Mouse (Mus musculus) forebrain, embryonic 10.5 days (tissue): ENCODE data around the gene Prok2. TPM values are rescaled to one million over a fixed set of nuclear protein-coding genes. Genes with fewer than 3 reads are reported as not detected.

Experiments used
- DNase-seq: peaks from one replicate; pipeline ENCODE4 v3.0.0-alpha.2; 2017; ENCODE audit warnings: low spot score; ENCODE audit errors: extremely low spot score
- H3K27ac ChIP-seq: fragments of 300-500 bp; sonication (generic); 2 replicates; pipeline ENCODE4 v1.5.1; 2016; ENCODE audit warnings: mild to moderate bottlenecking
- H3K27me3 ChIP-seq: fragments of 300-500 bp; sonication (generic); 2 replicates; pipeline ENCODE4 v1.6.1; 2016; ENCODE audit warnings: mild to moderate bottlenecking; ENCODE audit not compliant: poor library complexity, severe bottlenecking
- H3K36me3 ChIP-seq: fragments of 300-500 bp; sonication (generic); replicated peaks from 2 replicates; pipeline ENCODE4 v1.6.1; 2016; ENCODE audit warnings: mild to moderate bottlenecking, moderate library complexity
- H3K4me1 ChIP-seq: fragments of 300-500 bp; sonication (generic); 2 replicates; pipeline ENCODE4 v1.6.1; 2016
- H3K4me3 ChIP-seq: fragments of 300-500 bp; sonication (generic); 2 replicates; pipeline ENCODE4 v1.5.1; 2016; ENCODE audit warnings: mild to moderate bottlenecking, moderate library complexity
- H3K9me3 ChIP-seq: fragments of 300-500 bp; sonication (generic); 2 replicates; pipeline ENCODE4 v1.6.1; 2016; ENCODE audit warnings: mild to moderate bottlenecking, moderate library complexity
- WGBS: fragments of 180-500 bp; shearing (Covaris S2); methylation state at CpG from one replicate; pipeline ENCODE4 v1.1.7; 2016; 5-methylcytosine and 5-hydroxymethylcytosine counted together
- polyA plus RNA-seq: library from polyadenylated mRNA; unstranded; fragments of >200 nt; fragmentation: Nextera tagmentation; extraction: Ambion mirVana; gene quantifications from 2 replicates; pipeline ENCODE4 v1.2.1, GENCODE M21; 2016

Gene Prok2
- polyA plus RNA-seq, 1 experiment from 2014 or later, result 1.2 TPM

DNA sequence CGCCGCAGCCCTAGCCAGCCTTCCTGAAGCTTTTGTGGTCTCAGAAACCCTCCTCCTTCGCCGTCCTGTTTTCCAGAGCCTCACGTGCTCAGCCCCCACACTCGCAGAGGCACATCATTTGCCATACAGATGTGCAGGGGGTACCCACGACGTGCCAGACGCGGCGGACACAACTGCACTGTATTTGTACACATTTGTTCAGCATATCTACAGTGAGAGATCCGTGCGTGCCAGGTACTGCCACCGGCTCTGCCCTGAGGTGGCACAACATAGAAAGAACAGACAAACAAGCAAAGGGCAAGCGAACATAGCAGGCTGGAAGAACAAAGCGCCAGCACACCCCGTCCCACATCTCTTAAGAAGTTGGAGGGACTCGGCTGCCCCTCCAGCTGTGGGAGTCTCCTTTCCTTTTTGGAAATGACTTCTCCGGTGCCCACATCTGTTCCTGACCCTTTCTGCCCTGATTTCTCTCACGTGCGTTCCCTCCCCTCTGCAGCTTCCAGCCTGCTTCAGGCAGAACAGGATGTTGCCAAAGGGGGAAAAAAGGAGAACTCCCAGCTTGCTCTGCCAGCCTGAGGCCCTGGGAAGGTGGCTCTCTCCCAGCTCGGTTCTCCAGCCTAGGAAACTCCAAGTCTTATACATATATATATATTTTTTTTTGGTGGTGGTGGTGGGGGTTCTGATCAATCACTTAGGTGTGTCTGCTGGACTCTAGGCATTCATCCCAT is 548 bp upstream of the Prok2 start:
- peak; percentile 29 for DNase-seq
- Histone ChIP-seq H3K4me1 (peaks cover 17% of the 10 kb centered on the region), H3K4me3 (peak overlapping the region; percentile 67), H3K36me3 (no peaks in the 10 kb centered on the region), H3K9me3 (no peaks in the 10 kb centered on the region), H3K27me3 (peaks cover 85% of the 10 kb centered on the region), H3K27ac (peak overlapping the region; percentile 76)
- WGBS, result 2% methylated on average over 22 of the region's 22 CpGs

DNA sequence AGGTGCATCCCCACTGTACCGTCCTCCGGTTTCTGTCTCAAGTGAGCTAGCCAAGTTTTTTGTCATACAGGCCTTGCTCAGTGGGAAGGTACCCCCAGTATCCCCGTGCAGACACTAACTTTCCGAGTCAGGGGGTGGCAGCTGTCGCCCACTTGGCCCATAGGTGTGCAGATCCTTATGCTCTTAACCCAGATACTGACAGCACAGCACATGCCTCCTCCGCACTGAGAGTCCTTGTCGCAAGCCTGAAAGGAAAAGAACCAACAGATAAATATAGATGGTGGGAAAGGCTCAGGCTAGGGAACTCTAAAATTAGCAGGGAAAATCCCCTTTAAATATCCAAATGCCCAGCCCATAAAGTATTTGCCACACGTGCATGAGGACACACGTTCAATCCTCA is 3.8 kb downstream of the Prok2 start:
- no peak for DNase-seq
- no peak overlapping the region for H3K27ac ChIP-seq
- no peaks in the 10 kb centered on the region for H3K9me3 ChIP-seq
- H3K27me3 ChIP-seq, result peaks cover 54% of the 10 kb centered on the region
- 89% methylated on average over 9 of the region's 9 CpGs for WGBS
- no peak overlapping the region for H3K4me3 ChIP-seq
- H3K4me1 ChIP-seq, result peaks cover 17% of the 10 kb centered on the region
- H3K36me3 ChIP-seq, result no peaks in the 10 kb centered on the region

- Histone ChIP-seq H3K4me1 (peaks cover 7% of the 10 kb centered on the region), H3K36me3 (no peaks in the 10 kb centered on the region), H3K9me3 (no peaks in the 10 kb centered on the region), H3K27me3 (peaks cover 40% of the 10 kb centered on the region), H3K4me3 (no peak overlapping the region), H3K27ac (no peak overlapping the region)
- WGBS, result 91% methylated on average over 9 of the region's 9 CpGs
- no peak for DNase-seq
Measured at GRCm38 (mm10) chr6:99721032-99721431, 5.2 kb downstream of the Prok2 start.

DNA sequence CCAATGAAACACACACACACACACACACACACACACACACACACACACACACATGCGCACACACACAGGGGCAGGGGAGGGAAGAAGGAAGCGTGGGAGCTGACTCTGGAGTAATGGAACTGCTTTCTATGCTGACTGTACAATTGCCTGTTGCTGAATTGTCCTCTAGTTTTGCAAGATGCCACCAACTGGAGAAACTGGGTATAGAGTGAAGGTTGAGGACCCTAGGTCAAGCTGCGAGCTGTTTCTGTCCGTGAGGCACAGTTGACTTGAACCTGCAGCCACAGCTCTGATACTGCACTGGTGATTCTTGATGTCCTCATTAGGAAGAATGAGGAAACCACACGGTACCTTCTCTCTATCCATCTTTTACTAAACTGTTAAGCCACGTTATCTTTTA is 10.3 kb downstream of the Prok2 start:
- Histone ChIP-seq H3K27me3 (peaks cover 25% of the 10 kb centered on the region), H3K4me1 (peaks cover 5% of the 10 kb centered on the region; the same call in 1 of the 2 replicates), H3K4me3 (no peak overlapping the region), H3K36me3 (no peaks in the 10 kb centered on the region), H3K27ac (no peak overlapping the region), H3K9me3 (no peaks in the 10 kb centered on the region)
- DNase-seq, result no peak
- 78% methylated on average over 6 of the region's 6 CpGs for WGBS

GRCm38 (mm10) chr6:99715191-99715590 is 11.0 kb downstream of the Prok2 start:
- peaks cover 5% of the 10 kb centered on the region; the same call in 1 of the 2 replicates for H3K4me1 ChIP-seq
- no peak for DNase-seq
- peaks cover 25% of the 10 kb centered on the region for H3K27me3 ChIP-seq
- no peaks in the 10 kb centered on the region for H3K9me3 ChIP-seq
- no peak overlapping the region for H3K27ac ChIP-seq
- H3K36me3 ChIP-seq, result no peaks in the 10 kb centered on the region
- no peak overlapping the region for H3K4me3 ChIP-seq
- WGBS, result 67% methylated on average over 6 of the region's 6 CpGs

DNA sequence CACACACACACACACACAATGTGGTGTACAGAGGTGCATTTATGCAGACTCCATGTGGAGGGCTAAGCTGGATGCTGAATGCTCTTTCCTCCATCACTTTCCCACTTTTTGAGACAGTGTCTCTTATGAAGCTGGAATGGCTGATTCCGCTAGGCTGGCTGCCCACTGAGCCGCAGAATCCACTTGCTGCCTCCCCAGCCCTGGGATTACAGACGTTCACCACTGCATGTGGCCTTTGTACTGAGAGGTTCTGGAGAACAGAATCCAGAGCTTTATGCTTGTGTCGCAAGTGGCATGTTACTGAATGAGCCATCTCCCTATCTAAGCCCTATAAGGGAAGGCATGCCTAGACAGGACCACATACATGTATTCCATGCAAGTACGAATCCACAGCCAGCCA is 12.9 kb downstream of the Prok2 start:
- Histone ChIP-seq H3K4me1 (peaks cover 5% of the 10 kb centered on the region; the same call in 1 of the 2 replicates), H3K27me3 (peaks cover 25% of the 10 kb centered on the region), H3K9me3 (no peaks in the 10 kb centered on the region), H3K27ac (no peak overlapping the region), H3K36me3 (no peaks in the 10 kb centered on the region), H3K4me3 (no peak overlapping the region)
- no peak for DNase-seq
- 73% methylated on average over 5 of the region's 5 CpGs for WGBS

DNA sequence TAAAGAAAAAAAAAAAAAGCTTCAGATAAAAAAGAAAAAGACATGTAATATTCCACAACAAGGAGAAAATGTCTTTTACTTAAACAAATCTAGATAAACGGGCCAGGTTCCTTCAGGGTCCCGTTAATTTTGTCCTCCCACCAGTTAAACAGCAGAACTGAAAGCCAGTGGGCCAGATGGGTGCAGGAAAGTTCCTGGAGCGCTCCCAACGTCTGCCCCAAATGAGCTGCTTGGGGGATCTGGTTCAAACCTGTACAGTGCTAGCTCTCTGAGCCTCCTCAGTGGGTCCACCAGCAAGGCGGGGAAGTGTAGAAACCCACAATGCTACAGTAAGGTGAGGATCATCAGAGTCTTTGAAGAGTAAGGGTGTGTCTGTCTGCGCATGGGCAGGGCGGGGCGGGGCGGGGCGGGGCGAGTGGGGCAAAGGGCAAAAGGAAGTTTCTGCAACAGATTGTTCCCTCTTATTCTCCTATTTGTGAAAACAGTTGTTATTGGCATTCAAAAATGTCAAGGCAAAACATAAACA is 14.6 kb downstream of the Prok2 start:
- H3K9me3 ChIP-seq, result no peaks in the 10 kb centered on the region
- H3K27ac ChIP-seq, result no peak overlapping the region
- H3K27me3 ChIP-seq, result peaks cover 31% of the 10 kb centered on the region
- no peak for DNase-seq
- 78% methylated on average over 11 of the region's 11 CpGs for WGBS
- H3K36me3 ChIP-seq, result no peaks in the 10 kb centered on the region
- peaks cover 5% of the 10 kb centered on the region; the same call in 1 of the 2 replicates for H3K4me1 ChIP-seq
- H3K4me3 ChIP-seq, result no peak overlapping the region

- Histone ChIP-seq H3K36me3 (no peaks in the 10 kb centered on the region), H3K4me1 (peaks cover 10% of the 10 kb centered on the region), H3K4me3 (no peak overlapping the region), H3K27ac (no peak overlapping the region), H3K27me3 (peaks cover 37% of the 10 kb centered on the region), H3K9me3 (no peaks in the 10 kb centered on the region)
- WGBS, result 59% methylated on average over 3 of the region's 3 CpGs
- no peak for DNase-seq
Measured at GRCm38 (mm10) chr6:99700484-99700883, 25.7 kb downstream of the Prok2 start.

- under 1% methylated on average over 110 of the region's 110 CpGs for WGBS
- peak; percentile 26 for DNase-seq
- Histone ChIP-seq H3K4me3 (peak overlapping the region; percentile 81), H3K4me1 (peaks cover 25% of the 10 kb centered on the region), H3K27me3 (peaks cover 95% of the 10 kb centered on the region), H3K36me3 (no peaks in the 10 kb centered on the region), H3K9me3 (no peaks in the 10 kb centered on the region), H3K27ac (peak overlapping the region; percentile 88)
Measured at GRCm38 (mm10) chr6:99692916-99693841, 33.0 kb downstream of the Prok2 start.

- 1% methylated on average over 102 of the region's 112 CpGs for WGBS
- peak within 1 kb of the TSS; percentile 88 for H3K27ac ChIP-seq
- peaks cover 87% of the 10 kb centered on the region for H3K27me3 ChIP-seq
Measured at GRCm38 (mm10) chr6:99692206-99692915, 33.8 kb downstream of the Prok2 start, which contains the start of gene Gpr27. Gpr27 (plus strand) TSS chr6:99692679.

DNA sequence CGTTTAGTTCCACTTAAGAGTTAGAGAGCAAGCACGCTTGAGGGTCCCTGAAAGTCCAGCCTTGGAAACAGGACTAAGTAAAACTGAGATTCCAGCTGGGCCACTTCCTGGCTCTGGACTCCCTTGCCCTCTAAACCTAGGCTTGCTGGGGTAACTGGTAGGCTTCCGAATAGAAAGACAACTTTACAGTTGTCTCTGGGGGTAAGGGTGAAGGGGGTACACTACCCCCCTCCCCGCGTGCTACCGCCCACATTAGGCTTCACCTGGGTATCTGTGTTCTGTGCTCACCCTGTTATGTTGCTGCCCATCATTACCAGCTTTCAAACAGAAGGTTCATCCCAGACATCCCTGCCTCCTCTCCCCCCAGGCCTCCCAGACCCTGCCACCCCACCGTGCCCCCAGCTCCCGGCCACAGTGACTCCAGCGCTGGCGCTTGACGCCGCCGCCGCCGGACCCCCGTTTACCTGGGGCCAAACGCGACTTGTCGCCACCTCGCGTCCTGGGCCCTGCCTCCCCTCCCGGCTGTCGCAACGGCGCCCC is 34.5 kb downstream of the Prok2 start:
- DNase-seq, result peak; percentile 20
- Histone ChIP-seq H3K36me3 (no peaks in the 10 kb centered on the region), H3K9me3 (no peaks in the 10 kb centered on the region), H3K27ac (peak overlapping the region; percentile 88), H3K27me3 (peaks cover 81% of the 10 kb centered on the region), H3K4me3 (peak overlapping the region; percentile 81), H3K4me1 (peaks cover 25% of the 10 kb centered on the region)
- 5% methylated on average over 25 of the region's 25 CpGs for whole genome bisulfite sequencing

More at GRCm38 (mm10) chr6:99692206-99692915, 33.8 kb downstream of the Prok2 start, which contains the start of gene Gpr27:
- Histone ChIP-seq H3K36me3 (no peaks in the 10 kb centered on the region), H3K4me1 (peaks cover 25% of the 10 kb centered on the region), H3K9me3 (no peaks in the 10 kb centered on the region), H3K4me3 (peak within 1 kb of the TSS; percentile 81)
- peak; percentile 49 for DNase-seq

DNA sequence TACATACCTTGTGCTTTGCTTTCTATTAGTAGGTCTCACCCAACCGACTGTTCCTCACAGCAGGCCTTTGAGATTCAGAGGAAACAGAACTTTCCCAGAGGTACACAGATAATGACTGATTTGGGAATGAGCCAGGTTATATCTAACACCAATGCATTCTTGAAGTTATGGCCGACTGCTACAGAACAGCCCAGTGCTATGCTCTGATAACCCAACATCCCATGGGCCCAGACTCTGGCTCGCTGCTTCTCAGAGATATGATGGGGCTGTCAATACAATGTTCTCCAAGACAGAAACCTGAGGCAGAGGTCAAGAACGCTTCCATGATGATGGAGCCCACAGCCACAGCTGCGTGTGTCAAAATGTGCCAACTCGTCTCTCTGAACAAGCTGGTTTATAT is 37.7 kb downstream of the Prok2 start:
- Histone ChIP-seq H3K27me3 (peaks cover 49% of the 10 kb centered on the region), H3K9me3 (peaks cover 4% of the 10 kb centered on the region; the same call in 1 of the 2 replicates), H3K4me3 (no peak overlapping the region), H3K27ac (no peak overlapping the region), H3K4me1 (peaks cover 21% of the 10 kb centered on the region), H3K36me3 (no peaks in the 10 kb centered on the region)
- WGBS, result 91% methylated on average over 6 of the region's 6 CpGs
- no peak for DNase-seq
